Comparison of ENCODE assay signal across 30 mouse cellular contexts in the genomic region with DNA sequence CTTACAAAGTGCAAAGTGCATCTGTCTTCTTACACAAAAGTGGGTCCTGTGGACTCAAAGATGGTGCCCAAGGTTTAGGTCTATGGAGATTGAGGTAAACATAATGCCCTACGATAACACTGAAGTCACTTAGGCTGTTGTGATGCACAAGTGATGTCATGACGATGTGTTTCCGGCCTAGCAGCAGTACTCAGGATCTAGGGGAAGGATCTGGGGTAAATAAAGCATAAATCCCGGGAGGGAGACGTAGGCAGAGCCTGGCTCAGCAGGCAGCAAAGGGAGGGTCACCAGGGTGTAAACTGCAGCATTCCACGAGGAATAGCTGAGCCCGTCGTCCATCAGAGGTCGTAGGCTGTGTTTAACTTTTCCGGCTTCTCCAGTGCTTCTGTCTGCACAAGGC.
"Had no signal": no experiment of that assay in that cellular context is flagged by ENCODE, and none has a peak within 500 bp of the region (broad histone marks: within the 10 kb centered on the region; RNA-seq: fewer than 3 reads in every experiment).

No protein-coding gene starts in this region.

- H3K9me3 ChIP-seq: limb, embryonic 10.5 days; limb, embryonic 12.5 days; limb, embryonic 13.5 days; limb, embryonic 15.5 days; liver, embryonic 12.5 days; liver, embryonic 13.5 days; liver, embryonic 15.5 days; lung, embryonic 15.5 days; megakaryocyte, embryonic 14.5 days; midbrain, embryonic 10.5 days; midbrain, embryonic 12.5 days; midbrain, embryonic 15.5 days; neural tube, embryonic 12.5 days had no signal

- H3K27me3 ChIP-seq: limb, embryonic 12.5 days; limb, embryonic 13.5 days; limb, embryonic 15.5 days; liver, embryonic 12.5 days; liver, embryonic 13.5 days; liver, embryonic 15.5 days; lung, embryonic 15.5 days; megakaryocyte, embryonic 14.5 days; midbrain, embryonic 12.5 days; midbrain, embryonic 15.5 days; neural tube, embryonic 12.5 days had no signal

- H3K4me2 ChIP-seq: limb, embryonic 12.5 days; limb, embryonic 13.5 days; limb, embryonic 15.5 days; liver, embryonic 11.5 days; liver, embryonic 12.5 days; liver, embryonic 13.5 days; liver, embryonic 15.5 days; lung, embryonic 14.5 days; lung, embryonic 15.5 days; midbrain, embryonic 12.5 days; midbrain, embryonic 15.5 days; neural tube, embryonic 12.5 days had no signal

- DNase-seq: left cerebral cortex, postnatal 4 days; liver; liver, embryonic 13.5 days; liver, postnatal 0 days; lung, adult 18-20 months; lung, adult 2 months; lung, embryonic 14.5 days; lung, postnatal 10 days; lung, postnatal 14 days; lung, postnatal 36 days; midbrain, embryonic 14.5 days had no signal

- ATAC-seq: liver, embryonic 12.5 days; liver, postnatal 0 days; lung, postnatal 0 days; midbrain, embryonic 15.5 days; midbrain, embryonic 16.5 days had no signal

- H3K4me3 ChIP-seq: left cerebral cortex, adult 2 months; limb, embryonic 10.5 days; limb, embryonic 12.5 days; limb, embryonic 13.5 days; limb, embryonic 15.5 days; liver, embryonic 12.5 days; liver, embryonic 13.5 days; liver, embryonic 15.5 days; lung, embryonic 15.5 days; megakaryocyte, embryonic 14.5 days; midbrain, embryonic 10.5 days; midbrain, embryonic 12.5 days; midbrain, embryonic 15.5 days; myocyte; neural tube, embryonic 12.5 days had no signal

- H3K4me1 ChIP-seq: limb, embryonic 12.5 days; limb, embryonic 13.5 days; limb, embryonic 15.5 days; lung, embryonic 15.5 days; midbrain, embryonic 10.5 days; midbrain, embryonic 12.5 days; midbrain, embryonic 15.5 days; neural tube, embryonic 12.5 days had no signal

- H3K27ac ChIP-seq: left cerebral cortex, adult 2 months; limb, embryonic 10.5 days; limb, embryonic 12.5 days; limb, embryonic 13.5 days; limb, embryonic 15.5 days; liver, embryonic 12.5 days; liver, embryonic 13.5 days; liver, embryonic 14.5 days; liver, embryonic 15.5 days; lung, embryonic 15.5 days; macrophage; midbrain, embryonic 10.5 days; midbrain, embryonic 12.5 days; midbrain, embryonic 15.5 days; neural tube, embryonic 12.5 days had no signal

- H3K9ac ChIP-seq: limb, embryonic 12.5 days; limb, embryonic 13.5 days; limb, embryonic 15.5 days; liver, embryonic 12.5 days; liver, embryonic 13.5 days; liver, embryonic 14.5 days; liver, embryonic 15.5 days; liver, postnatal 0 days; lung, embryonic 14.5 days; lung, embryonic 15.5 days; midbrain, embryonic 12.5 days; midbrain, embryonic 15.5 days; neural tube, embryonic 12.5 days had no signal
